Mouse (Mus musculus) kidney, adult 18-20 months (tissue): ENCODE measurements around the gene Frmd5.
A peak's percentile ranks its signal among the peaks of the same experiment; 100 is the strongest.

Source experiments
- DNase-seq: peaks from one replicate; pipeline ENCODE4 v3.0.0; 2021

The Frmd5 gene

DNA sequence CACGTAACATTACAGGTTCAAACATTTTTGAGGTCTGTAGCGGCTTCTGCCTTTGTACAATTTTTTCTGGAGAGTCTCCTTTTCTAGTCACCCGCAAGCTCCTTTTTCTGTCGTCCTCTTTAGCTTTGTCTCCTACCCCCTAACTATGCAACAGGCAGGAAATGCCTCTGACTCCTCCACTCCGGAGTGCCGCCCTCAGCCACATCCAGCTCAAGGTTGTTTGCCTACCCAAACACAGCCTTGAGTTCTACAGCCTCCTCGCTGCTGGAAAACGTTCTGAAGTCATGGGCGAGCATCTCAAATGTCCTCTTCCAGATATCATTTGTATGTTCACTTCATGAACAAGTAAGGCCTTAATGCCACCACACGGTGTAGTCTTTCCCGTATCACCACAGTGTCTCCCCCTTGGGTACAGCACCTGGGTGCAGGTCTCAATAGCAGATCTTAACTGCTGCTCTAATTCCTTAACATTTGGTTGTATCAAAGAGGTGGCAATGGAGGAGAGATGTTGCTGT lies 45.5 kb downstream of the Frmd5 start:
- no peak for DNase-seq

DNA sequence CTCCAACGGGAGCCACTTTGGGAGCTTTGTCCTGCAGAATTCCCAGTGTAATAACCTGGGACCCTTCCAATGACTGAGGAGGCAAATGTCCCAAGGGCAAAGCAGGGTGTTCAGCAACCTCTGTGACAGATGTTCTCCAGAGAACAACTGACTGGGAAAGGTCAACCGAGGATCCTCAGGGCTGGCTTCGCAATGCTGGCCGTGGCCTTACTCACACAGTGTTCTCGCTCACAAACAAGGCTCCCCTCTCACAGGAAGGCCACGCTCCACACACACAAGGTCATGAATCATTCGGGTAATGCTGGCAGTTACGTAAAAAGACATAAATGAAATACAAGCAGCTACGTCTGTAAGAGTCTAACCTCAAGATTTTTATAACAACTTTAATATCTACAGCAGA lies 46.2 kb downstream of the Frmd5 start:
- no peak for DNase-seq

DNA sequence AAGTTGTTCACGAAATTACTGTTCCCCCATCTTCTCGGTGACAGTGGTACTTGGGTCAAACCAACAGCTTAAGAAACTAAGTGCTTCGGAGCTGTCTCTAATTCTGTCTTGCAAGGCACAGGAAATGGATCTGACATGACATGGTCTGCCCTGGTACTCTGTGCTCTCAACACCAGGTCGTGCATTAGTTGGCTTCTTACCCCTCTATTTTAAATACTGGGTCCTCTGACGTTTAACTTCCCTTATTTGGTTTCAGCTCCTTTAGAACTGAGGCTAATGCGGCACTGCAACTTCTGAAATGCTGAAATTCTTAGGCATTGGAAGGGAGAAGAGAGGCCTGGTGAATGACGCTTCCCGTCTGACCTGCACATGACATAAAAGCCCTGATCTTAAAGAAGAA lies 48.6 kb downstream of the Frmd5 start:
- DNase-seq = no peak

DNA sequence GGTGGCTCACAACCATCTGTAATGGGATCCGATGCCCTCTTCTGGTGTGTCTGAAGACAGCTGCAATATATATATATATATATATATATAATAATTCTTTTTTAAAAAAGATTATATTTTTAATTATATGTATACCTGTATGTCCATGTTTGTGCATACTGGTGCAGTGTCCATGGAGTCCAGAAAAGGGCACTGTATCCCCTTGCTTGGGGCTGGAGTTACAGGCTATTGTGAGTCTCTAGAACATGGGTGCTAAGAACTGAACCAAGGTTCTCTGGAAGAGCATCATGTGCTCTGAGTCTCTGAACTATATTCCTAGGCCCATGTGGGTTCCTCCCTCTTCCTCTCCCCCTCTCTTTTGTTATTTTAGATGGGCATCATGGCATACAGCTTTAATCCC lies 50.6 kb downstream of the Frmd5 start:
- no peak for DNase-seq

DNA sequence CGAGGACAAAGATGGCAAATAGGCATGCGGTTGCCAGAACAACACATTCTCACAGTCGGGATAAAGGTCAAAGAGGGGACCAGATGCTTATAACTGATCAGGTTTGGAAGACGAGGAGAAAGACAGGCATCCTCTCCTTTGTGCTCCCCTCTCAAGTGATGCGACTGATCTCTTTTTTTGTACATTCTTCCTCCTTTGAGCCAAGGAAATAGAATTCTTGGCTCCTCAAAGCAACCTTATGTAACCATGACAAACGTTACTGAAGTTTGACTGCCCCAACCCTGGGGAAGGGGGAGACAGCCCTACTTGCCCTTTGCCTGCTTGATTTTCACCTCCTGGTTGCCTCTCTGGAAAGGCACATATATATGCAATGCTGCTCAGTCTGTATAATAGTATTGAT lies 51.8 kb downstream of the Frmd5 start:
- DNase-seq = no peak

DNA sequence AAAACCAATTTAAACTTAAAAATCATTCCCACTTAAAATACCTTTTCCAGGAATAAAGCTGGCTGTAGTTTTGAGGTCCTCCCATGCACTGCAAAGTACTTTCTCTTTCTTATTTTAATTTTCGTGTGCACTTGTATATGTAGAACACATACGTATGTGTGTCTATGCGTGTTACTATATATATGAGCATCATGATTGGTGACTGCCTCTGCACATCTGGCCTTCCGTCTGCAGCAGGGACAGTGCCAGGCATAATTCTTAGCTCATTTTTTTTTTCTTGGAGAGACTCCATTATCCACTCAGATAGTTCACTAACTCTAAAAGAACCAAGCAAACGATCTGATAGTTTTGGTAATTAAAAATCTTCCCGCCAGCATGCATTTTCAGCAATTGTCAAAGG lies 56.8 kb downstream of the Frmd5 start:
- DNase-seq = no peak

DNA sequence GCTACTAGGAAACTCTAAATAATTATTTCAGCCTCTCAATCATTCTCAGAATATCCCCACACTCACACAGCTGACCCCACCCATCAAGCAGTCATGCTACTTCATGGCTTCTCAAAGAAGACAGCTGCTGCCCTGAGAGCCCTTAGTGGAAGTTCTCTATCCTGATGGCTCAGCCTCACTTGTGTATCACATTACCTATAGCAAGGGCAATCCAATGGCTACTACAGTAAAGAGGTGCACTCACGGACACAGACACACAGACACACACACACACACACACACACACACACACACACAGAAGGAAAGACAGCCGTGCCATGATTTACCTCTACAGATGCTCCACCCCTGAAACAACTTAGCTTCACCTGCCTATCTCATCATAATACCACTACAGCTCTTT lies 65.7 kb downstream of the Frmd5 start:
- DNase-seq = no peak

DNA sequence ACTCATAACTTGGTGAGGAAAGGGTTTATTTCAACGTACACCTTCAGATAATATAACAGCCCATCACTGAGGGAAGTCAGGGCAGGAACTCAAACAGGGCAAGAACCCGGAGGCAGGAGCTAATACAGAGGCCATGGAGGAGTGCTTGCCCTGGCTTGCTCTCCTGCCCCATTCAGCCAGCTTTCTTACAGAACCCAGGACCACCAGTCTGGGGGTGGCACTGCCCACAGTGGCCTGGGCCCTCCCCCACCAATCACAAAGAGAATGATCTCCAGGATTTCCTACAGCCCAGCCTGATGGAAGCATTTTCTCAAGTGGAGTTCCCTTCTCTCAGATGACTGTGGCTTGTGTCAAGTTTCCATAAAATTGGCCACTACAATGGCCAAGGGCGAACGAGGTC lies 67.5 kb downstream of the Frmd5 start:
- DNase-seq = no peak

DNA sequence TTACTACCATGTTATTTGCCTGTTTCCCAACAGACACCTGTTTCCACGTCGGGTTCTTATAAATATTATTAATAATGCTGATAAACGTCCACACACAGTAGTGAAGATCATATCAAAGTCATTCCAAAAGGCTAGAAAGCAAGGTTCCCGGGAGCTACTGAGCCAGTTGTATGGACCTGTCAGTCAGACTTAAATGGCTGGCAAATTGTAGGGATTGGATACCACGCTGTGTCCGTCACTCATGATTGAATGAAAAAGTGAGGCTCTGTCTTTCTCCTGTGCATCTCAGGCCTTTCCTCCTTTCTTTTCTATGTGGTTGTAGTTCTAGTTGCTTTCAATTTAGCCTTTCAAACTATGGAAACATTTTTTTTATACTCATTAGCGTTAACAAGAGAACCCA lies 73.5 kb downstream of the Frmd5 start:
- DNase-seq = no peak

DNA sequence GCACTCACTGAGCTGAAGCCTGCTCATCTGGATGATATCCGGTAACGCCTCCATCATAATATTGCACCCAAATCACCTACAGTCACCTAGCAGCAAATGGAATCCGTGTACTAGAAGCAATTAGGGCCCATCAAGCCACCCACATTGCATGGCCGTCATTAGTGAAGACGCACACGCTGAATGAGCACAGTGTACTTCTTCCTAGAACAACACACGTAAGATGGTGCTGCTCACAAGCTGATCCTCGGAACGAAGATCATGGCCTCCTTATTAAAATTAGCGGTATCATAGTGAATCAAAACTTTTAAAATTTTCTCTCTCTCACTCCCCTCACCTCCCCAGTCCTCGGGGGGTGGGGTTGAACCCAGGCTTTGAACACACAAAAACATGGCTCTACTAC lies 76.4 kb downstream of the Frmd5 start:
- no peak for DNase-seq

DNA sequence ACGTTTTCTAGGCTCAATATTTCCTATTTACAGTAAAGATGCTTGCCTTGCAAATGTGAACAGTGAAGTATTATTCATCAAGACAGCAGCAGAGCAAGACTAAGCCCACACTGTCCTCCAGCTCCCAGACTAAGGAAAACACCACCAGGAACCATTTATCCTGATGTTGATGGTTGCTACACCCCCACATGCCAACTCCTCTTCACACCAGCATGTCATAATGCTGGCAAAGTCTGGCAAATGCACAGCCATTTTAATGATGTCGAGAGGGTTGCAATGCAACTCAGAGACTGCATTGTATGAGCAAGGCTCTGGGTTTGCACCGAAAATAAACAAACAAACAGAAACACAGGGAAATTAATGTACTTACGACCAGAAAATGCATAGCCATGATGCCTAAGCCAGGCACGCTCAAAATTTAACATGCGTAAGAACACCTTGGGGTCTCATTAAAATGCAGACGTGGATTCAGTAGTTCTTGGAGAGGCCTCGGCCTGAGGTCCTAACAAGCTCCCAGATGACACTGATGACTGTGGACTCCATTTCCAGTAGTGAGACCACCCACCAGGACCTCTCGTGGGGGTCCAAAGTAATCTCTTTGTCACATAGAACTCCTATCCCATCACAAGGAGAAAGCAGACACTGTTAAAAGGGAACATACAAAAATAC lies 77.8 kb downstream of the Frmd5 start:
- no peak for DNase-seq

DNA sequence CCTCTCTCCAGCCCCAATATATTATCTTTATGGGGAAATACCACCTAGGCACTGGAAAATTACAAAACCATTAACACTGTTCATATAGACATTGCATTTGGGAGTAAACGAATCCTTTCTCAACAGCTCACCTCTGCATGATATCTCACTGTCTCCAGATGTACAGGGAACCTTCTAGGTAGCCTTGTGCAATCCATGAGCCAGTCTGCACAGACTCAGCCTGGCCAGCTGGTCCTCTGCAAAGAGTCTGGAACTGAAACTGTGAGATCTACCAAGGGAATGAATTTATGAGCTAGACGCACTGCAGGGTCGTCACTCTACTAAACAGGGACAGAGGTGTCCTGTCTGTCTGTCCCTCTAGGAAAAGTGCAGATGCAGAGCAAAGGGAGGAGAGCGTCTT lies 82.0 kb downstream of the Frmd5 start:
- DNase-seq = no peak

DNA sequence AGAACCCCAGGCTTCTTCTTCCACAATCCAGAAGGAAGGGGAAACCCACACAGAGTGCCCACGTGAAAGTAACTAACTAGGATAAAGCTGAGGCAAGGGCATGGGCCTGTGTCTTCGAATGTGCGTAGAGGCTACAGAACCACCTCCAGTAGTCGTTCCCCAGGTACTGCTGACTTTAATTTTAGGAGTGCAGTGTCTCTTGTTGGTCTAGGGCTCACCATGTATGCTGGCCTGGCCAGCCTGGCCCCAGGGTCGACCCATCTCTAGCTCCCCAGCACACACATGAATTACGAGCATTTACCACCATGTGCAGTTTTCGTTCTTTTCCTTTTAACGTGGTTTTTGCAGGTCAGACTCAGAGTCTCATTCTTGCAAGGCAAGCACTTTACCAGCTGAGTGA lies 83.1 kb downstream of the Frmd5 start:
- no peak for DNase-seq

DNA sequence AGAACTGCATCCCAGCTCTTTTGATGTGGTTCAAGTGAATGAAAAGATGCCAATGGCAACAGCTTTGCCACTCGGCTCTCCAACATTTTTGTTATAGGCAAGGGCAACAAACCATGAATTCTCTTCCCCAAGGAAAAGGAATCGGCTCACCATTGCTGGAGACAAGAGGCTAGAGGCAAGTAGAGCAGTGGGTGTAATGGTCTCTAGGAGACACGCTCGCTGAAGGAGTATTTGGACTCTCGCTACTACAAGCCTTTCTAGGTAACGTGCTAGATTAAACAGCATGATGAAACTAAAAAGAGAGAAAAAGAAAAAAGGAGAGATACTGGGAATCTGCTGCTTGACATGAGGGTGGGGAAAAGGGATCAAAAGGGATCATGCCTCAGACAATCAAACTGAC lies 87.9 kb downstream of the Frmd5 start:
- DNase-seq = no peak

DNA sequence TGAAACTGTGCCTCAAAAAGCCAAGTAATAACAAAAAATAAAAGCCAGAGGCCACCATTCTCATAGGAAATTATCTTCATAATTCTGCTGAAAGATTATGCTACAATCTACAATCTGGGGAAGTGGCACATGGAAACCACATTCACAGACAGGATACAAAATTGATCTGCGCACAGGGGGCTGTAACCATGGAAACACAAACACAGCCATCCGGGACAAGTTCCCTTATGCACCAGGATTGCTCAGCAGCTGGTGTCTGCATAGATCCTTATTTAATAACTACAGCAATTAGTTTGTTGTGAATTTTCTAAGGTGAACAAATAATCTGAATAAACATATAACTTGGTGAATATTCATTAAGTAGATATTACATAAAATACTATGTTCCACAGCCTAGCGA lies 89.8 kb downstream of the Frmd5 start:
- DNase-seq = no peak

DNA sequence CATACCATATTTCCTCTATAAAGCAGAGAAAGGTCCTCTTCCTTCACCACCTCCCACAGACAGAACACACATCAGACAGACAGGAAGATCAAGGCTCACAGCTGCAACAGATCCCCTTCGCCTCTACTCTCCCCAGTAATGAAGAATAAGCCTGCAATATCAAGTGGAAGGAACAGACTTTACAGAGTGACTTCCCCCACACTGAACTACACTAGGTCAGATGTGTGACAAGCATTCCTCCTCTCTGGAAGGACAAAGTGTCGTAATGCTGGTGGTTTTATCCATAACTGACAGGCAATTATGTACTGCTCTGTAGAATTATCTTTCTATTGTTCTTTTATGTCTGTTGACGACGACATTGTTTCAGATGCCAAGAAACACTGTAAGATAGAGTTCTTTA lies 93.3 kb downstream of the Frmd5 start:
- no peak for DNase-seq

DNA sequence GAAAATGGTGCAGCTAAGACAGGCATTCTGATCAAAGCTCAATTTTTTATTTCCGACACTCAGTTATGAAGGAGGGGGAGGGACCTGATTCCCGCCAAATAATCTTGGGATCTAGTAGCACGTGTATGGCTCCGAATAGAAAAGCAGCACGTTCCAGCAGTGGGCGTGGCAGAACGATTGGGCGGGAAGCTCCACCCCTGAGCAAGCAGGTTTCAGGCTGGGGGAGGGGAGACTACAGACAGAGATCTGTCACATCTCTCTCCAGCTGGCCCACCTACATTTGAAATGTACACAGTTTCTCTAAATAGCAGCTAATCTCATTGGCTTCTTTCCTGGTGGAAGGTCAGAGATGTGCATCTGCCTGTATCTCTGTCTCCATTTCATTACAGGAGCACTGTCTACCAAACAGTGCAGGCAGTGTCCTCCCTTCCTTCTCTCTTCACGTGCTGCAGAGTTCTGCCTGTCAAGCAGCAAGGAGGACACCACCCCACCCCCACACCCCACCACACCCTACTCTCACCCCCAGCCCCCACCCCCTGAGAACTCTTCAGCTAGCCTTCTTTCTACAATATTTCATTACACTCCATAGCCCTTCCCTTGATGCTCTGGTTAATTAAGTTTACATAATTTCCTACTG lies 95.0 kb downstream of the Frmd5 start:
- no peak for DNase-seq

DNA sequence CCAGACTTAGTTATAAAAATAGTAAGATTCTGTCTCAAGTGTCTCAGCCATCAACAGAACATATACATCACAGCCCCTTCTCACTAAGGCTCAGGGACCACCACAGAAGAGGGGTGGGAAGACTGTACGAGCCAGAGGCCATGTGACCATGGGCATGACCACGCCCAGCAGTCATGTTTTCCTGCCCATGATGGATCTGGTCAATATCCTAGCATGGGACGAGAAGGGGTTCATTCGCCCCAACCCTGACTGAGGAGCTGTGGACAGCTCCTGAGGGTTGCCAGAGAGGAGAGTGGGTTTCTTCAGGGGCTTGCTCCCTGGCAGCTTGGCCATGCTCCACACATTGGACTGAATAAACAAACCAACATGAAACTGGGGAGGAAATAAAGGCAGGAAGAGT lies 97.8 kb downstream of the Frmd5 start:
- DNase-seq = no peak

DNA sequence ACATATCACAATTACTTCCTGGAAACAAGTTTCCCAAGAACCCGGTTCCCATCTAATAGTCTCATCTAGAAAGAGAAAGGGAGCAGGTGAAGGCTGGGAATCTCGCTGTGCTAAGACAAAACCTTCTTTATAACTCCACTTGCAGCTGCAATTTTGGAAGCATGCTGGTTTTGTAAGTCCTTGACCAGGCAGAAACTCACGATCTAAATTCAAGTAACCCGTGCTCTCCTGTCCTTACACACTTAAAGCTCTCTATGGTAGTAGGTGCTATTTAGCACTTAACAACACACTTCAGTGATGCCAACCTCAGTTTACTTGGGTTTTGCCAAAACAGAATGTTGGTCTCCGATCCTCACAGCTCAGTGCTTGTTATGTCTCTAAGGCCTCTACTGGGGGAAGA lies 99.4 kb downstream of the Frmd5 start:
- DNase-seq = no peak

DNA sequence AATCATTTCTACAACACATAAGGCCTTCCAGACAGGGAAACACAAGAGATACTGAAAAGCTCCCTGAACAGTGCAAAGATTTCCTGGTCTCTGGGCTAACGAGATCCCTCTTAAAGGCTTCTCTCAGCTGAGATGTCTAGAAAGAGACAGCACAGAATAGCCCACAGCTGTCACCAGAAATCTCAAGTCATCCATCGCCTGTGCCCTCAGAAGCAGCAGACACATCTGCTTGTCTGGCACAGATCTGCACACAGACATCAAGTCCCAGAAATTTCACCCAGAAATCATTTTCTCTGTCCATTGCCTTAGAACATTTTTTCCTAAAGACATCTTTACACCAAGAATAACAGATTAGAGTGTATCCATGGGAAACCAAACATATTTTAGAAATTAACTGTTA lies 101.1 kb downstream of the Frmd5 start:
- no peak for DNase-seq

DNA sequence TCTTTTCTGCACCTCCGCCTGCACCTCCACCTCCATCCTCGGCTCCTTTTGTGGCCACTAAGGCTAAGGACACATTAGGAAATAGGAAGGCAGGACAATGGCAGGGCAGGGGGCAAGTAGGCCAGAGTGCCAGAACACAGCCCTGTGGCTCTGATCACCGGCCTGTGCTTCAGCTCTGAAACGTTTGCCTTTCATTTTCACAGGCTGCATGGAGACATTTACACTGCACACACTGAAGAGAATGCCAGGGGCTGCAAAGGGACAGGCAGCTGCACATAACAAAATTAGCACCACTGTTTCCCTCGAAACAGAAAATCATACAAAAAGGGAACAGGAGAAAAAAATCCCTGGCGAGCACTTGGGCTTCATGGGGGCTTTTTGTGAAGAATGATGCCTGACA lies 107.6 kb downstream of the Frmd5 start:
- DNase-seq = no peak

DNA sequence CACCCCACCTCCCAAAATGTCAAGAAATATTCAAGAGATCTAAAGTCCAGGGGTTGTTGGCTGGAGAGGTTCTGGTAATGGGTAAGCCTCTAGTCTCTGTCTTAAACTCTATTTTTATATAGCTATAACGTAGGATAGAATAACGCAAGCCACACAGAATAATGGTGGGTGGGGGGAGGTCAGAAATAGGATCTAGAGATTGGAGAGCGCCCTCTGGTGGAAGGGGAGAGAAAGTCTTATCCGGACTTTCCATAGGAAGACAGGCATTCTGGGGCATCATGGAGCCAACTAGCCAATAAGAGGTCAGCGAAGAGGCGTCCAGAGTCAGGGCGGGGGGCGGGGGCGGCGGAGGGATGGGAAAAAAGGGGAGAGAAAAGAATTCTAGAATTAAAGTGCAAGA lies 111.5 kb downstream of the Frmd5 start:
- peak; percentile 8 for DNase-seq

DNA sequence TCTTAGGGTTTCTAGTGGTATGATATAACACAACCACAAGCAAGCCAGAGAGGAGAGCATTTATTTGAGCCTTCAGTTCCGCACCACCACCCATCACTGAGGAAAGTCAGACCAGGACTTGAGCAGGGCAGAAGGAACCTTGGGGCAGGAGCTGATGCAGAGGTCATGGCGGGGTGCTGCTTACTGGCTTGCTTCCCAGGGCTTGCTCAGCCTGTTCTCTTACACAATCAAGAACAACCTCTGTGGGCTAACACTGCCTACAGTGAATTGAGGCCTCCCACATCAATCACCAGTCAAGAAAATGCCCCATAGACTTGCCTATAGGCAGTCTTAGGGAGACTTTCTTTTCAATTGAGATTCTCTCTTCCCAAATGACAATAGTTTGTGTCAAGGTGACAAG lies 118.8 kb downstream of the Frmd5 start:
- DNase-seq = peak; percentile 6

DNA sequence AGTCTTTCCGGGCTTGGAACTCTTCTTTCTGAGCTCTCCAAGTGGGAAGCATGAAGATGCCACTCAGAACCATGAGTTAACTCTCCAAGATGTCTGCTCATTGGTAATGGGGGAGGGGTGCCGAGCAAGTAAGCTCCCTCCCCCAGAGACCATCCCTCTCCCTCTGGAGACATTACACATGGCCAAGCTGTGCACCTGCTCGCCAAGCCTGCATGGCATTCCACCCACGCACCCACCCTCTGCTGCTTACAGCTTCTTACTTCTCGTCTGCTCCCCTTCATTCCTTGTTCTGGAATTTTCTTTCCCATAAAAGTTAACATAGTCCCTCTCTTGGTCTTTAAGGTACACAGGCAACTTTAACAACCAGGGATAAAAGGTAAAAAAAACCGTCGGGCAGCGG lies 123.3 kb downstream of the Frmd5 start:
- DNase-seq = no peak

DNA sequence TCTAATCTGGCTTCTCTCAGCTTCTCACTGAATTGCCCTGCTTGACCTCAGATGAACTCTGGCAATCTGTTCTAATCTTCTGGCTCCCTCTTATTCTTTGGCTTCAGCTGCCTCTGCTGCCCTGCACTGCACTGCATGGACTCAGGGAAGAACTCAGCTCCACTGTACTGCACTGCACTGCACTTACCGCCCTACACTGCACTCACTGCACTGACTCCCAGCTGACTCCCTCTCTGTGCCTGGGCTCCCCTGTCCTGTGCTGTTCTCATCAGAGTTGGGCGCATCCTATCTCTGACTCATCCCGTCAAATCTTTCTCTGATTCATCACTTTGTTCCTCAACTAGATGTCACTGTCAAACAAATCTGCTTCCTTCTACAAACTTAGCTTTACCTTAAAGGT lies 124.5 kb downstream of the Frmd5 start:
- DNase-seq = no peak
